Mouse (Mus musculus): ENCODE data around the gene Adam22. TPM values are rescaled to one million over a fixed set of nuclear protein-coding genes. Genes with fewer than 3 reads are reported as not detected.

Adam22 gene
- 1 to 10 TPM; 4.7 to 6.9 TPM for total RNA-seq (2021)

DNA sequence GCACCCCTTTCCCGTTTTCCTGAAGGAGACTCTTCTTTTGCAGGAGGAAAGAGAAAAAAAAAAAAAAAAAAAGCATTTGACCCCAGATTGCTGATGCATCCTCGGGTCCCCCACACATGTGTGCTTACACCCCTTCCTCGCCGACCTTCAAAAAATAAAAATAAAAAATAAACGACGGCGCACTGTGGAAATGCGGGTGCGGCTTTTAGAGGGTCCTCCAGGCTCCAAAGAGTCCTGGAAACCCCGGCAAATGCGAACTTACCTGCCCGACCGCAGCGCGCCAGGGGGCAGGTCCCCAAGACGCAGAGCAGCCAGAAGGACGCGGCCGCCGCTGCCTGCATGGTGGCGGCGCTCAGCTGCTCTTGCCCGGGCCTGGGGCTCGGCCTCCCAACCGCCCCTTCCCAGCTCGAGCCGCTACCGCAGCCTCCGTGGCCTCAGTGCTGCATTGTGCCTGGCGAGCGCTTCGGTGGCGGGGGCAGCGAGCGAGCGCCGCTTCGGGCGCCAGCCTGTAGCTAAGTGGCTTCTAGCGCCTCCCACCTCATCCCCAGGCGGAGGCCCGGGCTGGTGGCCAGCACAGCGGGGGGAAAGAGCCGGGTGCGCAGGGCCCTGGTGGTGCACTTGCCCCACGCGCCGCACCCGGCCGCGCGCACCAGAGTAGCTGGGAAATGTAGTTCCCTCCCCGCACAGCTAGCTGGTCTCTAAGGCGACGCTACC lies at the start of gene Adam22:
Adam22 (minus strand) TSS at position 547 of the 714 bp plus-strand sequence.
- intact Hi-C loops (cut with DNase I), result loop anchor here (5.0 kb wide), 1 partner anchor 205 kb away; no protein-coding TSS in a partner anchor
- peak; percentile 88 to 89 for DNase-seq

GRCm38 (mm10) chr5:8417443-8417842 lies 49.5 kb upstream of the Adam22 start:
- no peak for DNase-seq
- intact Hi-C loops (cut with DNase I), result no loop called here

GRCm38 (mm10) chr5:8416683-8417413 lies 48.9 kb upstream of the Adam22 start:
- intact Hi-C loops (cut with DNase I), result no loop called here
- DNase-seq, result no peak

- DNase-seq, result no peak
- intact Hi-C loops (cut with DNase I), result no loop called here
Observed at GRCm38 (mm10) chr5:8408746-8409145, 40.8 kb upstream of the Adam22 start.

DNA sequence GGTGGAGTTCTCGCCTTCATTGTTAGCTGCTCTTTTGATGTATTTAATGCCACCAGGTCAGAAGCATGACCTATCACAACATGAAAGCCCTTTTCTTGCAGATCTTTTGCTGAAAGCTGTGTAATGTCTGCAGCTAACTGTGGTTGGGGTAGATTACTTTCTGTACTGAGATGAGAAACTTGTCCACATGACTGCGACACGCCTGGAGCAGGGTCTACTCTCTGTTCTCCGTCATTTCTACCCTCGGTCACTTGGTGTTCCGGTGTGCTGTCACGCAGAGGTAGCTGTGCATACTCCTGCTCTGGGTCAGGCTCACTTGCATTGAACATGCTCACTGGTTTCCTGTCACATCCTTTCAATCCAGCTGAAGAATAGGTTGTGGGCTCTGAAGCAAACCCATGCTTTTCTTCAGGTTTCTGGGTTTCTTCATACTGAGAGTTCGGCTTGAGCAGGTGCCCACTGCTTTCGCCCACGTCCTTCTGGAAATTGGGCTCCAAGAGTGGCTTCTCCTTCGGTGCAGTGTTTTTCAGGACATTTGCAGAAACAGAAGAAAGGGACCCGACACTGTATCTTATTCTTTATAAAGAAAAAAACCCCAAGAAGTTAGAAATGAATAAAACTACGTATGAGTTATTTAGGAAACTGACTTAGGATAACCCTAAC lies 29.8 kb upstream of the Adam22 start:
- intact Hi-C loops (cut with DNase I), result no loop called here
- DNase-seq, result no peak

DNA sequence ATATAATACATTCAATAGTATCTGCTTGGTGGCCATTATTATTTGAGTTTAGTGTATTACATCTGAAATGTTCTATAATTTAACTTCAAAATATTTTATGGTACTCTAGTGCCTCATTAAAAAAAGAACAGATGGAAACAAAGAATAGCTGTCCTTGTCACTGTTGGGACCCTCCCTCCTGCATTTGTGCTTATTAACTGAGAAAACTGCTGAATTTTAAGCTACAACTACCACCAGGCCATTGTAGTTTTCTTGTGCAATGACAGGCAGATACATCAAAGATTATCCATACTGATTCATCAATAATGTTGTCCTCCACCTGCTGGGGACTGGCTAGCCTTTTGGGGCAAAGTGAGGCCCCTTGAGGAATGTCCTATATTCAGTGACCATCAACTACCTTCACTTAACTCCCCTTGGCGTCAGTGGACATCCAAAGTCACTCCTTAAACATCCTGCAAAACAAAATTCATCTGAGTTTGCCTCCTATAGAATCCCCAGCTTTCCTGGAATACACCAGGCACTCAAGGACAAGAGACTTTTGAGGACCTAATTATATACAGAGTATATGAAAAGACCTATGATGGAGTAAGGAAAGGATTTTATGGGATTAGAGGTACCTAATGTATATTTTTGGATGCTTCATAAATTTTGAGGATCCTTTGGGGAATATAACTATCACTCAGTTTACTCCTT lies 26.1 kb upstream of the Adam22 start:
- no peak for DNase-seq
- intact Hi-C loops (cut with DNase I), result no loop called here

GRCm38 (mm10) chr5:8374297-8374906 lies 6.4 kb upstream of the Adam22 start:
- no peak for DNase-seq
- intact Hi-C loops (cut with DNase I), result no loop called here

DNA sequence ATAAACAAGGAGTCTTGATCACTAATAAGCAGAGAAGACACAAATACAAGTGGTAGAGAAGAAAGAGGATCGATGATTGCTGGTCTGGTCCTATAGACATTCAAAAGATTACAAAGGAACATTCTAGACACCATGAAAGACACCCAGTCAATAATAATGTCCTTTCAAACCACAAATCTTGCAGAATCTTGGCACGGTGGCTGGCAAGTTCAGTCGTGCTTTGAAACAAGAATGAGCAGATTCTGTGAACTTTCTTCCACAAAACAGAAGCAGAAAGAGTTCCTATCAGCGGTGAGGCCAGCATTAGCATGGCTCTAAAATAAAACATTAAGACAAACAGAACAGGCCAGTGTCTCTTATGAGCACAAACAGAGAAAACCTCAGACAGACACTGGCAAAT lies 5.5 kb upstream of the Adam22 start:
- no peak for DNase-seq
- intact Hi-C loops (cut with DNase I), result no loop called here

- intact Hi-C loops (cut with DNase I), result loop anchor here (5.0 kb wide), 1 partner anchor 206 kb away; no protein-coding TSS in a partner anchor
- DNase-seq, result no peak
Observed at GRCm38 (mm10) chr5:8368781-8369180, 821 bp upstream of the Adam22 start.

DNA sequence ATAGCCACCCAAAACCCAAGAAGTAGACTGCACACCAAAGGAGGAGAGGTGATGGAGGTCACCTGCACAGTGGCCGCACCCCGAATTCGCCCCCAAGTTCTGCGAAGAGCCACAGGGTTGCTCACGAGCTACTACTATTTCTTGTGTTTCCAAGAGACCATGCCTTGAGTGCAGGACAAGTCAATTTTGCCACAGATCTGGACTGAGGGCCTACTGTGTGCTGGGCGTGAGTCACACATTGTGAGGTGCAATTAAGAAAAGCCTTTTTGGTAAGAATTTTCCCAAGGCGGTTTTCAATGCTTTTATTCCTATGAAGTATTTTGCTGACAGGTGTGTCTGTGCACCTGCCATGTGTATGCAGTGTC lies 350 bp upstream of the Adam22 start:
- DNase-seq, result no peak
- intact Hi-C loops (cut with DNase I), result loop anchor here (5.0 kb wide), 1 partner anchor 206 kb away; no protein-coding TSS in a partner anchor

- DNase-seq, result peak in 1 of 2 experiments; percentile 7
- intact Hi-C loops (cut with DNase I), result loop anchor here (5.0 kb wide), 1 partner anchor 205 kb away; no protein-coding TSS in a partner anchor
Observed at GRCm38 (mm10) chr5:8366771-8367613, 968 bp downstream of the Adam22 start.

DNA sequence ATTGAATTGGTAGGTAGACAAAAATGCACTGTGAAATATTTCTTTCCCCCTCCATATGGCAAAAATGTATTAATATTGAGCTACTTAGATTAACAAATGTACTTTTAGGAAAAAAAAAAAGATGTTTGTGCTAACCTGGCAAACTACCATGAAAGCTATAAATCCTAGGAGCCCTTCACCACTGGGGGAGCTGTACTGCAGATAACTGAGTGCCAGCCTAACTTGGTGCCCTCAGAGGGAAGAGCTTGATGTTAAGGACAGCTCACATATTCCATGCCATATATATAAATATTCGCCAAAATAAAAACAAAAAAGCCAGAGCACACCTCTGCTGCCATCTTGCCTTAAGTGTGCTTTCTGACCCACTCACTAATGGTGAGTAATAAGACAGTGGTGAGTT lies 5.6 kb downstream of the Adam22 start:
- DNase-seq, result no peak
- intact Hi-C loops (cut with DNase I), result loop anchor here (5.0 kb wide), 1 partner anchor 300 kb away; no protein-coding TSS in a partner anchor

GRCm38 (mm10) chr5:8357677-8358076 lies 10.3 kb downstream of the Adam22 start:
- intact Hi-C loops (cut with DNase I), result no loop called here
- DNase-seq, result no peak

DNA sequence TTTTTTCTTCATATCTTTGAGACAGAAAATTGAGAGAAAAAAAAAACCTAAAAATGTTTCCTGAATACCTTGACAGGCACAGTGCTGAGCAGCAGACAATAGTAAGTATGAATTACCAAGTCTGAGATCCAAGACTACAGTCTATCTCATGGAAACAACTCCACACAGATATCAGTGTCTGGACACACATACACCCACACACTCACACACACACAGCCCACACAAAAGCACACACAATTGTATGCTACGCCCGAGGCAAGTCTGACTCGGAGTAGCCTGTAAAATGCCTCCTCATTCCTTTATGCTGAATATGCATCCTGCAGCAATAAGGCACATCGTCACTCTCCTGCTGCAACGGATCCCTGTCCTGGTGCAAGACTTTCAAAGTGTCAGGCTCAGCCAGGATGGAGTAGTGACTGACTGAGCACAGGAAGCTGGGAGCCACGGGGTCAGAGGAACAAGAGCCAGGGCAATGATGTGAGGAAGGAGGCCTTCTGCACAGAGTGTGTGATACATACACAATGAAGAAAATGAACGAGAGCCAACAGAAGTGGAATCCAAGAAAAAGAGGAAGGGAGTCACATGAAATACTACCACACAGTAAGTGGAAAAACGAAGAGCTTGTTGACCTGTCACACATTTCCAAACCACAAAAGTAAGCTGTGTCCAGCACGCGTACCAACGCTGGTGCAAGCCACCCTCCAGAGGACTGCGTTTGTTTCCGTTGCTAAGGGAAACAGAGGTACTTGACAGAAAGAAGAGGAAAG lies 10.9 kb downstream of the Adam22 start:
- intact Hi-C loops (cut with DNase I), result no loop called here
- peak; percentile 26 to 34 for DNase-seq

GRCm38 (mm10) chr5:8356326-8356725 lies 11.6 kb downstream of the Adam22 start:
- intact Hi-C loops (cut with DNase I), result no loop called here
- DNase-seq, result peak; percentile 37 to 44

GRCm38 (mm10) chr5:8349557-8349956 lies 18.4 kb downstream of the Adam22 start:
- intact Hi-C loops (cut with DNase I), result no loop called here

DNA sequence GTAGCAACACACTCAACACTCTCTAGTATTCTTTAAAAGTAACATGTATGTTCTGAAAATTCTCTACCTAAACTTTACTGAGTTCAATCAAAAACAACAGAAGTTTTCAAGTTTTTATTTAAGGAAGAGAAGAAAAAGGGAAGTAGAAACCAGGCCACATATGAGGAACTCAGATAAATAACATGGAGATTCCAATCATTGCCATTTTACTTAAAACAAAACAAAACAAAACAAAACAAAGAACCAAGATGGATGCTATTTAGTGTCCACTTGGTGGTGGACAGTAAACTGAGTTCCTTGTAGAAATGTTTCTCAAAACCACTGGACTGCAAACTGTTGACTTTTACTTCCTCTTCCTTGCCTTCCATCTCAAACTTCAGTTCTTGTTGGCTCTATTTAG lies 21.6 kb downstream of the Adam22 start:
- no peak for DNase-seq
- intact Hi-C loops (cut with DNase I), result no loop called here

More at GRCm38 (mm10) chr5:8349557-8349956, 18.4 kb downstream of the Adam22 start:
- no peak for DNase-seq

GRCm38 (mm10) chr5:8343296-8343695 lies 24.7 kb downstream of the Adam22 start:
- intact Hi-C loops (cut with DNase I), result no loop called here
- no peak for DNase-seq

- intact Hi-C loops (cut with DNase I), result no loop called here
- DNase-seq, result no peak
Observed at GRCm38 (mm10) chr5:8341676-8342075, 26.3 kb downstream of the Adam22 start.

Data from heart, postnatal 10 days (tissue).